Mouse (Mus musculus) kidney, adult 2 months (tissue): ENCODE data around the gene A930009A15Rik. TPM values are rescaled to one million over a fixed set of nuclear protein-coding genes. Genes with fewer than 3 reads are reported as not detected.

ENCODE experiments used
- DNase-seq: peaks from one replicate; pipeline ENCODE4 v3.0.0; 2021
- H3K27ac ChIP-seq: fragments of 200-500 bp; 2 replicates; pipeline ENCODE4 v1.5.1; 2012; ENCODE audit warnings: low read depth, low read length, control low read depth, inconsistent platforms; ENCODE audit not compliant: insufficient read depth
- H3K27me3 ChIP-seq: fragments of 200-500 bp; replicated peaks from 2 replicates; pipeline ENCODE4 v1.6.1; 2012; ENCODE audit warnings: mild to moderate bottlenecking, moderate library complexity, low read length, inconsistent platforms; ENCODE audit not compliant: control insufficient read depth, insufficient read depth
- H3K36me3 ChIP-seq: fragments of 200-500 bp; 2 replicates; pipeline ENCODE4 v1.6.1; 2012; ENCODE audit warnings: mild to moderate bottlenecking, moderate library complexity, low read length, inconsistent platforms; ENCODE audit not compliant: control insufficient read depth, insufficient read depth
- H3K4me1 ChIP-seq: fragments of 200-500 bp; 2 replicates; pipeline ENCODE4 v1.6.1; 2011; ENCODE audit warnings: low read length; ENCODE audit not compliant: control insufficient read depth, insufficient read depth
- H3K4me3 ChIP-seq: fragments of 200-500 bp; 2 replicates; pipeline ENCODE4 v1.5.1; 2011; ENCODE audit warnings: mild to moderate bottlenecking, low read depth, low read length, control low read depth; ENCODE audit not compliant: insufficient read depth
- CTCF ChIP-seq: fragments of 200-500 bp; conservative IDR thresholded peaks from 2 replicates; pipeline ENCODE4 v1.5.1; 2011; ENCODE audit warnings: low read depth, mild to moderate bottlenecking, control low read depth, low read length, moderate library complexity, mixed read lengths; ENCODE audit not compliant: insufficient read depth, insufficient read length
- POLR2A ChIP-seq: fragments of 200-500 bp; IDR thresholded peaks from one replicate; pipeline ENCODE4 v1.6.1; 2011; ENCODE audit warnings: low read depth, low read length, control low read depth
- WGBS: fragments of 180-500 bp; shearing (Covaris S2); methylation state at CpG from one replicate; pipeline ENCODE4 v1.1.7; 2018; 5-methylcytosine and 5-hydroxymethylcytosine counted together
- polyA plus RNA-seq: library from polyadenylated mRNA; depleted of rRNA; stranded (reverse); fragments of >200 nt; gene quantifications from 2 replicates; pipeline ENCODE4 v1.2.3, GENCODE M21; 2012; rRNA removed

The A930009A15Rik gene
- polyA plus RNA-seq, result not detected in 2 replicates

DNA sequence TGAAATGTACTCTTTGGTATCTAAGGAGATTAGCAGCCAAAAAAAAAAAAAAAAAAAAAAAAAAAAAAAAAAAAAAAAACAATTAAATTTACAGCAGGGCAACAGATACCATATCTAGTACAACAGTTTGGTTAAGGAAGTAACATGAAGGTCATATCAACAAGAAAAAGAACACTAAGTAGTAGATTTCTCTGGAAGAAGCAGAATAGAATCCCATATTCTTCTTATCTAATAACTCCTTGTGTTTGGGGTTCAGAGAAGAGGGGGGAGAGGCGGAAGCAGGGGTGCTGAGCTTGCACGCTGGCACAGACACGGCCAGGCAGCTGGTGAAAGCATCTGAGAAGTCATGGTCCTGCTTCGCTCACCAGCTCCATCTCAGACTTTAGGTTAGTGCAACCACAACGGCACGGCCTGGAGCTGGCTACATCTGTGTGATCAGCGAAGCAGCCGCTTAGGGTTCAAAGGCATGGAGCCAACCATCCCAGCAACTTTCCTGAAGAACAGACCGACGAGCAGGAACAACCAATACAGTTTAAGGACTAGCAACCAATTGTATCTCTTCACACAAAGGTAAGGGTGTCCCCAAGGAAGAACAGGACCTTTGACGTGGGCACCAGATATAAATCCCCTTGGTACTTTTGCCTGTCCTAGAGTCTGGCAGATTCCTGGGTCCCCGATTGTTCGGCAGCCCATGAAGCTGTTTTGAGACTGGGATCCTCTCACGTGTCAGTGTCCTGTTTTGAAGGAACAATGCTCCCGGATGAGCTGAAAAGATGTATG lies at the start of gene A930009A15Rik:
TSS of gene A930009A15Rik (plus strand) at position 275 of the 780 bp plus-strand sequence.
- TF ChIP-seq CTCF (no peak), POLR2A (no peak)
- Histone ChIP-seq H3K4me3 (no peak within 1 kb of the TSS), H3K27me3 (no peaks in the 10 kb centered on the region), H3K36me3 (no peaks in the 10 kb centered on the region), H3K4me1 (no peaks in the 10 kb centered on the region), H3K27ac (no peak within 1 kb of the TSS)
- WGBS, result 64% methylated on average over 15 of the region's 15 CpGs
- DNase-seq, result no peak

GRCm38 (mm10) chr10:115520200-115521080 lies 49.3 kb upstream of the A930009A15Rik start:
- Histone ChIP-seq H3K27me3 (no peaks in the 10 kb centered on the region), H3K36me3 (no peaks in the 10 kb centered on the region), H3K27ac (no peak overlapping the region), H3K4me1 (no peaks in the 10 kb centered on the region), H3K4me3 (no peak overlapping the region)
- TF ChIP-seq CTCF, result no peak
- TF ChIP-seq POLR2A, result no peak
- 38% methylated on average over 17 of the region's 17 CpGs for WGBS
- DNase-seq, result no peak

DNA sequence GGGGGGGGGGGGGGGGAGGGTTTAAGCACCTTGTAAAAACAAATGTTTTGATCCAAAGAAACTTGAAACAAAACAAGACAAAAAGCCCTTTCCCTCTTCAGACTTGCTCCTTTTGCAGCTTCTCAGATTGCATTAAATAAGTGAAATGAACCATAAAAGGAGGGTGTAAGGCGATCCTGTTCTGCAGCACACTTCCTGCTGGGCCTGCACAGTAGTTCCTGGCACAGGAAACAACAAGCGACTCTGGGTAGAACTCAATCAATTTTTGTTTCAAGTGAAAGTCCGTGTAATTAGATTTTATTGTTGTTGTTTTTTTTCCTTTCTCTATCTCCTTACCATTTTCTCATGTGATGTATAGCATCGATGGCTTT lies 48.7 kb upstream of the A930009A15Rik start:
- Histone ChIP-seq H3K4me1 (no peaks in the 10 kb centered on the region), H3K4me3 (no peak overlapping the region), H3K27me3 (no peaks in the 10 kb centered on the region), H3K36me3 (no peaks in the 10 kb centered on the region), H3K27ac (no peak overlapping the region)
- TF ChIP-seq CTCF, result no peak
- no peak for TF ChIP-seq POLR2A
- 25% methylated on average over 4 of the region's 4 CpGs for WGBS
- DNase-seq, result no peak

DNA sequence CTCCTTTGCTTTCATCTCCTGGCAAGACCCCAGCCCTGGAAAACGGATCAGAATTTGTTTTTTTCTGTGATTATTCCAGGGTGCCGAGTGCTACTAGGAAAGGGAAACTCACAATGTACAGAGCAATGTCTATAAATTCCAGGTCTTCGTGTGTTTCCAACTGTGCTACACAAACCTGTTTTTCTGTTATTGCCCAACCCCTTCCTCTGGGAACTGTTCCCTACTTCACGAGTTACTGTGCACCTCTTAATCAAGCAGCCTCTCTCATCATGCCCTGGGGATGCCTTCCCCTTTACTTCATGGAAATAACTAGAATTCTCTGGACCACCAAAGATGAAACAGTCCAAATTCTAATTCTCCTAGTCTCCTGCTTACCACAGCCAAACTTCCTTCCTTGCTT lies 40.9 kb upstream of the A930009A15Rik start:
- DNase-seq, result no peak
- no peak overlapping the region for H3K27ac ChIP-seq
- no peaks in the 10 kb centered on the region for H3K27me3 ChIP-seq
- no peaks in the 10 kb centered on the region for H3K36me3 ChIP-seq
- no peaks in the 10 kb centered on the region for H3K4me1 ChIP-seq
- 57% methylated on average over 4 of the region's 4 CpGs for WGBS
- no peak overlapping the region for H3K4me3 ChIP-seq
- TF ChIP-seq POLR2A (no peak), CTCF (no peak)

GRCm38 (mm10) chr10:115529768-115530167 lies 40.0 kb upstream of the A930009A15Rik start:
- no peak overlapping the region for H3K27ac ChIP-seq
- WGBS, result 87% methylated on average over 12 of the region's 12 CpGs
- no peak for DNase-seq
- H3K4me3 ChIP-seq, result no peak overlapping the region
- no peaks in the 10 kb centered on the region for H3K27me3 ChIP-seq
- no peaks in the 10 kb centered on the region for H3K4me1 ChIP-seq
- H3K36me3 ChIP-seq, result no peaks in the 10 kb centered on the region
- TF ChIP-seq CTCF (no peak), POLR2A (no peak)

- no peak overlapping the region for H3K27ac ChIP-seq
- H3K36me3 ChIP-seq, result no peaks in the 10 kb centered on the region
- no peak for DNase-seq
- no peak overlapping the region for H3K4me3 ChIP-seq
- WGBS, result 50% methylated on average over 2 of the region's 2 CpGs
- TF ChIP-seq CTCF, result no peak
- TF ChIP-seq POLR2A, result no peak
- H3K27me3 ChIP-seq, result no peaks in the 10 kb centered on the region
- no peaks in the 10 kb centered on the region for H3K4me1 ChIP-seq
Observed at GRCm38 (mm10) chr10:115530746-115531145, 39.0 kb upstream of the A930009A15Rik start.

- Histone ChIP-seq H3K4me3 (no peak overlapping the region), H3K36me3 (no peaks in the 10 kb centered on the region), H3K27me3 (no peaks in the 10 kb centered on the region; the same call in 1 of the 2 replicates), H3K4me1 (no peaks in the 10 kb centered on the region), H3K27ac (no peak overlapping the region)
- WGBS, result 54% methylated on average over 6 of the region's 6 CpGs
- no peak for TF ChIP-seq POLR2A
- TF ChIP-seq CTCF, result no peak
- DNase-seq, result peak; percentile 50
Observed at GRCm38 (mm10) chr10:115542917-115543316, 26.9 kb upstream of the A930009A15Rik start.
